Mouse (Mus musculus) heart, embryonic 14.5 days (tissue): ENCODE measurements around the gene Gnb5. TPM values are rescaled to one million over a fixed set of nuclear protein-coding genes. Genes with fewer than 3 reads are reported as not detected.

Source experiments
- ATAC-seq: fragments of 200-750 bp; cut with Nextera tagmentation; 2 replicates; pipeline ENCODE4 v1.8.0; 2017; ENCODE audit warnings: low read depth, moderate TSS enrichment; ENCODE audit not compliant: insufficient number of reproducible peaks, insufficient read depth, low FRiP score
- H3K27ac ChIP-seq, 2 experiments: fragments of 200-500 bp in 1 of 2; fragments of 300-500 bp in 1 of 2; sonication (generic) in 1 of 2; replicated peaks in 1 of 2; 2 replicates each; pipeline ENCODE4 v1.5.1; 2012 to 2014; ENCODE audit warnings: low read depth in 2 of 2, low read length in 2 of 2, control low read depth in 1 of 2, mild to moderate bottlenecking in 1 of 2, mixed read lengths in 1 of 2; ENCODE audit not compliant: control insufficient read depth in 1 of 2, insufficient read depth in 1 of 2
- H3K27me3 ChIP-seq: fragments of 300-500 bp; sonication (generic); 2 replicates; pipeline ENCODE4 v1.6.1; 2014; ENCODE audit warnings: mild to moderate bottlenecking, low read length, control low read depth; ENCODE audit not compliant: control insufficient read depth, insufficient read depth
- H3K36me3 ChIP-seq: fragments of 300-500 bp; sonication (generic); 2 replicates; pipeline ENCODE4 v1.6.1; 2014; ENCODE audit warnings: mild to moderate bottlenecking, control low read depth, low read length, mixed read lengths; ENCODE audit not compliant: control insufficient read depth, insufficient read depth
- H3K4me1 ChIP-seq, 2 experiments: fragments of 200-500 bp in 1 of 2; fragments of 300-500 bp in 1 of 2; sonication (generic) in 1 of 2; 2 replicates each; pipeline ENCODE4 v1.6.1; 2012 to 2014; ENCODE audit warnings: low read length in 2 of 2, control low read depth in 1 of 2, mixed read lengths in 1 of 2; ENCODE audit not compliant: control insufficient read depth in 2 of 2, insufficient read depth in 2 of 2
- H3K4me2 ChIP-seq: fragments of 300-500 bp; sonication (generic); 2 replicates; pipeline ENCODE4 v1.6.1; 2014; ENCODE audit warnings: mild to moderate bottlenecking, low read length
- H3K4me3 ChIP-seq, 2 experiments: fragments of 200-500 bp in 1 of 2; fragments of 300-500 bp in 1 of 2; sonication (generic) in 1 of 2; 2 replicates each; pipeline ENCODE4 v1.5.1; 2012 to 2014; ENCODE audit warnings: low read length in 2 of 2, mild to moderate bottlenecking in 2 of 2, control low read depth in 1 of 2, low read depth in 1 of 2, moderate library complexity in 1 of 2; ENCODE audit not compliant: control insufficient read depth in 1 of 2, insufficient read depth in 1 of 2
- H3K9ac ChIP-seq: fragments of 300-500 bp; sonication (generic); 2 replicates; pipeline ENCODE4 v1.6.1; 2014; ENCODE audit warnings: mild to moderate bottlenecking, low read length
- H3K9me3 ChIP-seq: fragments of 300-500 bp; sonication (generic); 2 replicates; pipeline ENCODE4 v1.6.1; 2016; ENCODE audit warnings: low read length, control low read depth; ENCODE audit not compliant: control insufficient read depth
- WGBS: fragments of 180-500 bp; shearing (Covaris S2); extraction: QIAGEN DNeasy Blood & Tissue Kit; methylation state at CpG from one replicate; pipeline ENCODE4 v1.1.7; 2014; 5-methylcytosine and 5-hydroxymethylcytosine counted together
- polyA plus RNA-seq: library from polyadenylated mRNA; unstranded; fragments of >200 nt; fragmentation: Nextera tagmentation; extraction: Ambion mirVana; gene quantifications from 2 replicates; pipeline ENCODE4 v1.2.1, GENCODE M21; 2014

Gnb5 gene
- polyA plus RNA-seq, 1 experiment from 2014 or later, result 66.5 TPM

GRCm38 (mm10) chr9:75376428-75376827 lies 70.3 kb downstream of the Gnb5 start:
- no peaks in the 10 kb centered on the region for H3K27me3 ChIP-seq
- H3K9ac ChIP-seq, result no peak overlapping the region
- 57% methylated on average over 1 of the region's 1 CpGs for WGBS
- H3K4me3 ChIP-seq, result no peak overlapping the region
- ATAC-seq, result no peak
- H3K4me2 ChIP-seq, result no peak overlapping the region
- no peaks in the 10 kb centered on the region for H3K4me1 ChIP-seq
- H3K36me3 ChIP-seq, result no peaks in the 10 kb centered on the region
- H3K27ac ChIP-seq, result no peak overlapping the region
- H3K9me3 ChIP-seq, result no peaks in the 10 kb centered on the region

DNA sequence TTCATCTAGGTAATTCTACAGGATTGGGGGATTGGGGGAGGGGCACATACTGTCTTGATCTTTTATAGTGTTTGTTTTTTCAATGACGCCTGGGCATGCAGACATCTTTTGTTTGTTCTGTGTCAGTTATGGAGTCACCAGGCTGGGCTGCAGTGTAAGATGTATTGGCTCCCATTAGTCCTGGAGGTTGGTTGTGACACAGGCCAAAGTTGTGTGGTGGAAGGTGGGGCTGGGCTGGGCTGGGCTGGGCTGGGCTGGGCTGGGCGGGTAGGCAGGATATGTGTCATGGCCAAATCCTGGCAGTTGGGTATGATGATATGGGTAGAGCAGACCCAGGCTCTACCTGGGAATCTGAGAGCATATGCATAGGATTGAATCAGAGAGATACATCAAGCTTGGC lies 72.7 kb downstream of the Gnb5 start:
- ATAC-seq, result no peak
- Histone ChIP-seq H3K4me3 (no peak overlapping the region), H3K9ac (no peak overlapping the region), H3K27me3 (no peaks in the 10 kb centered on the region), H3K4me2 (no peak overlapping the region), H3K36me3 (no peaks in the 10 kb centered on the region), H3K9me3 (no peaks in the 10 kb centered on the region), H3K4me1 (no peaks in the 10 kb centered on the region), H3K27ac (no peak overlapping the region)
- 74% methylated on average over 2 of the region's 2 CpGs for WGBS

DNA sequence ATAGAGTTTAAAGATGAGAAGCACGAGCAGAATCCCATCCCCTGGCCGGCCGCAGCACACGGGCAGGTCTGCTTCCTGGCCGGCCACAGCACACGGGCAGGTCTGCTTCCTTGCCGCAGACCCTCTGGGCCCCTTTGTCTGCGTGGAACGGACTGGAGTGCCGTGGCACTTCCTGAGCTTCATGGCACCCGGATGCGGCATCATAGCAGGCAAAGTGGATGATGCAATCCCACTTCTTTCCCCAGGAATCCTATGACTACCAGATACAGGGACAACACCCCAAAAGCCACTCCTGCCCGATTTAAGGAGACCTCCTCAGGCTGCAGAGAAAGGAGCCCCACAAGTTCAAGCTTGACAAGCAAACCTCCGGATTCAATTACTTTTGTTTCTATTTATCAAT lies 76.7 kb downstream of the Gnb5 start:
- WGBS, result 84% methylated on average over 14 of the region's 14 CpGs

DNA sequence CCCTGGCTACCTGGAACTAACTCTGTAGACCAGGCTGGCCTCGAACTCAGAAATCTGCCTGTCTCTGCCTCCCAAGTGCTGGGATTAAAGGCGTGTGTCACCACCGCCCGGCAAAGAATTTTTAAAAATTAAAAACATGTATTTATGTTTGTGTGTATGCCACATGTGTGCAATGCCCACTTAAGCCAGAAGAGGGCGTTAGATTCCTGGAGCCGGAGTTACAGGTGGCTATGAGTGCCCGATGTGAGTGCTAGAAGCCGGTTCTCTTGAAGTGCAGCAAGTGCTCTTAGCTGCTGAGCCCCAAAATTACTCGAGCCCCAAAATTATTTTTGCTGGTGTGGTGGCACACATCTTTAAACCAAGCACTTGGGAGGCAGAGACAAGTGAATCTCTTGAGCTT lies 77.7 kb downstream of the Gnb5 start:
- Histone ChIP-seq H3K36me3 (peaks cover 22% of the 10 kb centered on the region), H3K4me3 (no peak overlapping the region), H3K4me2 (no peak overlapping the region), H3K9ac (no peak overlapping the region), H3K9me3 (no peaks in the 10 kb centered on the region), H3K27me3 (no peaks in the 10 kb centered on the region), H3K27ac (no peak overlapping the region), H3K4me1 (no peaks in the 10 kb centered on the region)
- ATAC-seq, result no peak
- WGBS, result 78% methylated on average over 9 of the region's 9 CpGs

More for the DNA sequence above, 76.7 kb downstream of the Gnb5 start:
- Histone ChIP-seq H3K9me3 (no peaks in the 10 kb centered on the region), H3K4me1 (no peaks in the 10 kb centered on the region), H3K9ac (no peak overlapping the region), H3K27me3 (no peaks in the 10 kb centered on the region), H3K4me3 (no peak overlapping the region), H3K27ac (no peak overlapping the region), H3K36me3 (peaks cover 16% of the 10 kb centered on the region), H3K4me2 (no peak overlapping the region)
- ATAC-seq, result no peak

- no peak for ATAC-seq
- no peaks in the 10 kb centered on the region for H3K9me3 ChIP-seq
- H3K4me2 ChIP-seq, result no peak overlapping the region
- WGBS, result 77% methylated on average over 3 of the region's 3 CpGs
- no peaks in the 10 kb centered on the region for H3K4me1 ChIP-seq
- H3K27ac ChIP-seq, result no peak overlapping the region
- H3K27me3 ChIP-seq, result no peaks in the 10 kb centered on the region
- no peak overlapping the region for H3K4me3 ChIP-seq
- H3K36me3 ChIP-seq, result peaks cover 29% of the 10 kb centered on the region
- no peak overlapping the region for H3K9ac ChIP-seq
Measured at GRCm38 (mm10) chr9:75384337-75384962, 78.4 kb downstream of the Gnb5 start.

GRCm38 (mm10) chr9:75385218-75385974 lies 79.3 kb downstream of the Gnb5 start:
- no peak for ATAC-seq
- H3K27ac ChIP-seq, result no peak overlapping the region
- H3K36me3 ChIP-seq, result peaks cover 37% of the 10 kb centered on the region
- H3K4me2 ChIP-seq, result no peak overlapping the region
- H3K9ac ChIP-seq, result no peak overlapping the region
- no peak overlapping the region for H3K4me3 ChIP-seq
- no peaks in the 10 kb centered on the region for H3K27me3 ChIP-seq
- H3K9me3 ChIP-seq, result no peaks in the 10 kb centered on the region
- no peaks in the 10 kb centered on the region for H3K4me1 ChIP-seq
- 84% methylated on average over 9 of the region's 9 CpGs for WGBS

GRCm38 (mm10) chr9:75393251-75393650 lies 87.2 kb downstream of the Gnb5 start:
- Histone ChIP-seq H3K9ac (no peak overlapping the region), H3K4me3 (no peak overlapping the region), H3K4me1 (no peaks in the 10 kb centered on the region), H3K4me2 (no peak overlapping the region), H3K9me3 (no peaks in the 10 kb centered on the region), H3K27me3 (no peaks in the 10 kb centered on the region), H3K27ac (no peak overlapping the region), H3K36me3 (peaks cover 96% of the 10 kb centered on the region)
- no peak for ATAC-seq
- 83% methylated on average over 12 of the region's 12 CpGs for WGBS
